Mouse (Mus musculus): ENCODE results near the gene Gipc2. TPM values are rescaled to one million over a fixed set of nuclear protein-coding genes. Genes with fewer than 3 reads are reported as not detected.
A peak's percentile ranks its signal among the peaks of the same experiment; 100 is the strongest.

Gipc2 gene
- polyA plus RNA-seq, 1 experiment from 2014 or later: 45.7 TPM

- H3K4me3 ChIP-seq (ENCODE audit: low read length): no peak overlapping the region
- H3K27ac ChIP-seq (ENCODE audit: low read length): no peak overlapping the region
- H3K27me3 ChIP-seq (ENCODE audit: insufficient read depth, low read length): no peaks in the 10 kb centered on the region
- no peak for ATAC-seq (ENCODE audit: low FRiP score, low TSS enrichment)
- no peaks in the 10 kb centered on the region for H3K4me1 ChIP-seq (ENCODE audit: insufficient read depth, low read length)
- H3K4me2 ChIP-seq (replicated peaks; ENCODE audit: low read depth, low read length): no peak overlapping the region
- no peaks in the 10 kb centered on the region for H3K9me3 ChIP-seq (ENCODE audit: low read length)
- 78% methylated on average over 10 of the region's 10 CpGs for WGBS
- no peaks in the 10 kb centered on the region for H3K36me3 ChIP-seq (ENCODE audit: insufficient read depth, low read length)
- H3K9ac ChIP-seq (replicated peaks; ENCODE audit: low read length): no peak overlapping the region
Measured at GRCm38 (mm10) chr3:152158344-152159291, 7.4 kb downstream of the Gipc2 start.

- H3K4me3 ChIP-seq (ENCODE audit: low read length): 0 out of 2 replicates have a peak overlapping the region, but pooled peaks have one; percentile 12
- H3K36me3 ChIP-seq (ENCODE audit: insufficient read depth, low read length): no peaks in the 10 kb centered on the region
- H3K9me3 ChIP-seq (ENCODE audit: low read length): no peaks in the 10 kb centered on the region
- ATAC-seq (ENCODE audit: low FRiP score, low TSS enrichment): peak; percentile 81
- H3K27me3 ChIP-seq (ENCODE audit: insufficient read depth, low read length): no peaks in the 10 kb centered on the region
- H3K4me1 ChIP-seq (ENCODE audit: insufficient read depth, low read length): no peaks in the 10 kb centered on the region
- no peak overlapping the region for H3K9ac ChIP-seq (replicated peaks; ENCODE audit: low read length)
- WGBS: 45% methylated on average over 23 of the region's 23 CpGs
- H3K27ac ChIP-seq (ENCODE audit: low read length): no peak overlapping the region
- peak overlapping the region; percentile 23 for H3K4me2 ChIP-seq (replicated peaks; ENCODE audit: low read depth, low read length)
Measured at GRCm38 (mm10) chr3:152156816-152157496, 9.1 kb downstream of the Gipc2 start.

- Histone ChIP-seq H3K27me3 (ENCODE audit: insufficient read depth, low read length) (no peaks in the 10 kb centered on the region), H3K36me3 (ENCODE audit: insufficient read depth, low read length) (no peaks in the 10 kb centered on the region), H3K9ac (replicated peaks; ENCODE audit: low read length) (no peak overlapping the region), H3K9me3 (ENCODE audit: low read length) (no peaks in the 10 kb centered on the region), H3K4me3 (ENCODE audit: low read length) (no peak overlapping the region), H3K27ac (ENCODE audit: low read length) (no peak overlapping the region), H3K4me1 (ENCODE audit: insufficient read depth, low read length) (no peaks in the 10 kb centered on the region), H3K4me2 (replicated peaks; ENCODE audit: low read depth, low read length) (no peak overlapping the region)
- ATAC-seq (ENCODE audit: low FRiP score, low TSS enrichment): no peak
- 69% methylated on average over 11 of the region's 11 CpGs for whole genome bisulfite sequencing
Measured at GRCm38 (mm10) chr3:152155296-152155948, 10.6 kb downstream of the Gipc2 start.

GRCm38 (mm10) chr3:152154095-152154494, 11.9 kb downstream of the Gipc2 start:
- no peaks in the 10 kb centered on the region for H3K36me3 ChIP-seq (ENCODE audit: insufficient read depth, low read length)
- ATAC-seq (ENCODE audit: low FRiP score, low TSS enrichment): no peak
- H3K4me1 ChIP-seq (ENCODE audit: insufficient read depth, low read length): peaks cover 6% of the 10 kb centered on the region; the same call in 1 of the 2 replicates
- H3K27me3 ChIP-seq (ENCODE audit: insufficient read depth, low read length): no peaks in the 10 kb centered on the region
- no peak overlapping the region for H3K27ac ChIP-seq (ENCODE audit: low read length)
- H3K9ac ChIP-seq (replicated peaks; ENCODE audit: low read length): no peak overlapping the region
- no peaks in the 10 kb centered on the region for H3K9me3 ChIP-seq (ENCODE audit: low read length)
- H3K4me2 ChIP-seq (replicated peaks; ENCODE audit: low read depth, low read length): no peak overlapping the region
- H3K4me3 ChIP-seq (ENCODE audit: low read length): no peak overlapping the region
- WGBS: 80% methylated on average over 5 of the region's 5 CpGs

- 0 out of 2 replicates have a peak, but pooled peaks have one; percentile 23 for ATAC-seq (ENCODE audit: low FRiP score, low TSS enrichment)
- Histone ChIP-seq H3K4me1 (ENCODE audit: insufficient read depth, low read length) (peaks cover 8% of the 10 kb centered on the region; the same call in 1 of the 2 replicates), H3K9ac (replicated peaks; ENCODE audit: low read length) (no peak overlapping the region), H3K27ac (ENCODE audit: low read length) (no peak overlapping the region), H3K4me3 (ENCODE audit: low read length) (no peak overlapping the region), H3K4me2 (replicated peaks; ENCODE audit: low read depth, low read length) (no peak overlapping the region), H3K27me3 (ENCODE audit: insufficient read depth, low read length) (no peaks in the 10 kb centered on the region), H3K9me3 (ENCODE audit: low read length) (no peaks in the 10 kb centered on the region), H3K36me3 (ENCODE audit: insufficient read depth, low read length) (no peaks in the 10 kb centered on the region)
- WGBS: 48% methylated on average over 2 of the region's 2 CpGs
Measured at GRCm38 (mm10) chr3:152153152-152153551, 12.9 kb downstream of the Gipc2 start.

- Histone ChIP-seq H3K9ac (replicated peaks; ENCODE audit: low read length) (no peak overlapping the region), H3K36me3 (ENCODE audit: insufficient read depth, low read length) (no peaks in the 10 kb centered on the region), H3K4me1 (ENCODE audit: insufficient read depth, low read length) (peaks cover 14% of the 10 kb centered on the region; the same call in 1 of the 2 replicates), H3K4me3 (ENCODE audit: low read length) (no peak overlapping the region), H3K4me2 (replicated peaks; ENCODE audit: low read depth, low read length) (no peak overlapping the region), H3K27me3 (ENCODE audit: insufficient read depth, low read length) (no peaks in the 10 kb centered on the region), H3K27ac (ENCODE audit: low read length) (0 out of 2 replicates have a peak overlapping the region, but pooled peaks have one; percentile 13), H3K9me3 (ENCODE audit: low read length) (no peaks in the 10 kb centered on the region)
- WGBS: 90% methylated on average over 1 of the region's 1 CpGs
- ATAC-seq (ENCODE audit: low FRiP score, low TSS enrichment): no peak
Measured at GRCm38 (mm10) chr3:152152483-152152804, 13.6 kb downstream of the Gipc2 start.

- H3K27me3 ChIP-seq (ENCODE audit: insufficient read depth, low read length): no peaks in the 10 kb centered on the region
- WGBS: 62% methylated on average over 23 of the region's 29 CpGs
- H3K9me3 ChIP-seq (ENCODE audit: low read length): no peaks in the 10 kb centered on the region
- no peak overlapping the region for H3K9ac ChIP-seq (replicated peaks; ENCODE audit: low read length)
- 0 out of 2 replicates have a peak overlapping the region, but pooled peaks have one; percentile 13 for H3K27ac ChIP-seq (ENCODE audit: low read length)
- ATAC-seq (ENCODE audit: low FRiP score, low TSS enrichment): no peak
- peak overlapping the region; percentile 20; the same call in 1 of the 2 replicates for H3K4me2 ChIP-seq (replicated peaks; ENCODE audit: low read depth, low read length)
- H3K36me3 ChIP-seq (ENCODE audit: insufficient read depth, low read length): no peaks in the 10 kb centered on the region
- H3K4me1 ChIP-seq (ENCODE audit: insufficient read depth, low read length): peaks cover 14% of the 10 kb centered on the region; the same call in 1 of the 2 replicates
- peak overlapping the region; percentile 3; the same call in 1 of the 2 replicates for H3K4me3 ChIP-seq (ENCODE audit: low read length)
Measured at GRCm38 (mm10) chr3:152151725-152152482, 14.1 kb downstream of the Gipc2 start.

GRCm38 (mm10) chr3:152149863-152150262, 16.2 kb downstream of the Gipc2 start:
- Histone ChIP-seq H3K4me3 (ENCODE audit: low read length) (no peak overlapping the region), H3K27me3 (ENCODE audit: insufficient read depth, low read length) (no peaks in the 10 kb centered on the region), H3K27ac (ENCODE audit: low read length) (peak overlapping the region; percentile 83), H3K9me3 (ENCODE audit: low read length) (no peaks in the 10 kb centered on the region), H3K36me3 (ENCODE audit: insufficient read depth, low read length) (no peaks in the 10 kb centered on the region), H3K9ac (replicated peaks; ENCODE audit: low read length) (no peak overlapping the region), H3K4me2 (replicated peaks; ENCODE audit: low read depth, low read length) (no peak overlapping the region; the same call in 1 of the 2 replicates), H3K4me1 (ENCODE audit: insufficient read depth, low read length) (peaks cover 22% of the 10 kb centered on the region)
- 37% methylated on average over 3 of the region's 3 CpGs for WGBS
- peak; percentile 69 for ATAC-seq (ENCODE audit: low FRiP score, low TSS enrichment)

GRCm38 (mm10) chr3:152149449-152149848, 16.6 kb downstream of the Gipc2 start:
- H3K4me1 ChIP-seq (ENCODE audit: insufficient read depth, low read length): peaks cover 24% of the 10 kb centered on the region
- no peak overlapping the region for H3K4me3 ChIP-seq (ENCODE audit: low read length)
- peak overlapping the region; percentile 83 for H3K27ac ChIP-seq (ENCODE audit: low read length)
- H3K9me3 ChIP-seq (ENCODE audit: low read length): no peaks in the 10 kb centered on the region
- H3K9ac ChIP-seq (replicated peaks; ENCODE audit: low read length): no peak overlapping the region
- no peak overlapping the region; the same call in 1 of the 2 replicates for H3K4me2 ChIP-seq (replicated peaks; ENCODE audit: low read depth, low read length)
- no peak for ATAC-seq (ENCODE audit: low FRiP score, low TSS enrichment)
- no peaks in the 10 kb centered on the region for H3K36me3 ChIP-seq (ENCODE audit: insufficient read depth, low read length)
- no peaks in the 10 kb centered on the region for H3K27me3 ChIP-seq (ENCODE audit: insufficient read depth, low read length)
- 62% methylated on average over 7 of the region's 7 CpGs for WGBS

All from kidney, embryonic 16.5 days (tissue).